Mouse (Mus musculus) ES-E14 (cell line): ENCODE measurements at regions not wholly inside any gene's neighbourhood (a gene's known extent, or its start where the extent isn't known, plus 50 kb on each side); places are given as distances from the start of the nearest gene placed in this dataset.

Experiments
- DNase-seq: peaks from one replicate; pipeline ENCODE4 v3.0.0-alpha.2; 2013; ENCODE audit warnings: low read depth, low spot score
- H3K27ac ChIP-seq: 2 replicates; pipeline ENCODE4 v1.5.1; 2012; ENCODE audit warnings: low read depth, mild to moderate bottlenecking, low read length, moderate library complexity, mixed read lengths; ENCODE audit not compliant: poor library complexity, insufficient read depth, severe bottlenecking
- H3K36me3 ChIP-seq: 2 replicates; pipeline ENCODE4 v1.6.1; 2012; ENCODE audit warnings: mild to moderate bottlenecking, low read length, moderate library complexity, mixed read lengths; ENCODE audit not compliant: control insufficient read depth, poor library complexity, insufficient read depth, severe bottlenecking
- H3K4me1 ChIP-seq, 2 experiments: fragments of 150-350 bp in 1 of 2; sonication (generic) in 1 of 2; 2 replicates each; pipeline ENCODE4 v1.6.1; 2012; ENCODE audit warnings: low read length in 2 of 2, mild to moderate bottlenecking in 1 of 2, mixed read lengths in 1 of 2; ENCODE audit not compliant: control insufficient read depth in 2 of 2, insufficient read depth in 2 of 2, poor library complexity in 1 of 2
- H3K4me3 ChIP-seq, 2 experiments: fragments of 150-350 bp in 1 of 2; sonication (generic) in 1 of 2; 2 replicates each; pipeline ENCODE4 v1.5.1; 2012; ENCODE audit warnings: low read length in 2 of 2, low read depth in 1 of 2, mild to moderate bottlenecking in 1 of 2, mixed read lengths in 1 of 2; ENCODE audit not compliant: insufficient read depth in 1 of 2, poor library complexity in 1 of 2, severe bottlenecking in 1 of 2
- H3K9ac ChIP-seq: 2 replicates; pipeline ENCODE4 v1.6.1; 2012; ENCODE audit warnings: low read depth, mild to moderate bottlenecking, low read length, mixed read lengths; ENCODE audit not compliant: poor library complexity, insufficient read depth, severe bottlenecking
- H3K9me3 ChIP-seq: fragments of 150-350 bp; sonication (generic); 2 replicates; pipeline ENCODE4 v1.6.1; 2012; ENCODE audit warnings: low read depth, mild to moderate bottlenecking, low read length; ENCODE audit not compliant: control insufficient read depth, insufficient read depth
- CHD2 ChIP-seq: IDR thresholded peaks from 2 replicates; pipeline ENCODE4 v1.6.1; 2014; ENCODE audit warnings: mild to moderate bottlenecking, low read depth, low read length, inconsistent platforms
- HCFC1 ChIP-seq: IDR thresholded peaks from 2 replicates; pipeline ENCODE4 v1.6.1; 2012; ENCODE audit warnings: low read length, inconsistent platforms, borderline replicate concordance; ENCODE audit not compliant: insufficient read depth
- MAFK ChIP-seq: IDR thresholded peaks from 2 replicates; pipeline ENCODE4 v1.6.1; 2014; ENCODE audit warnings: mild to moderate bottlenecking, low read depth, low read length, inconsistent platforms; ENCODE audit not compliant: insufficient read depth
- ZC3H11A ChIP-seq: IDR thresholded peaks from 2 replicates; pipeline ENCODE4 v1.6.1; 2012; ENCODE audit warnings: low read depth, mild to moderate bottlenecking, inconsistent platforms, low read length, borderline replicate concordance
- ZNF384 ChIP-seq: IDR thresholded peaks from 2 replicates; pipeline ENCODE4 v1.6.1; 2012; ENCODE audit warnings: low read depth, low read length, inconsistent platforms
- in situ Hi-C, 2 experiments: fragments of 600-800 bp; cut with MboI; formaldehyde crosslinking; loops; one replicate each; pipeline ENCODE4 v1.15.1; 2025; ENCODE audit warnings: low sequenced_read_pairs in 2 of 2, inconsistent platforms in 1 of 2; ENCODE audit not compliant: unreplicated experiment in 2 of 2

GRCm38 (mm10) chr3:156205246-156205645, 356.3 kb upstream of the Negr1 start:
- Histone ChIP-seq H3K9ac (no peak overlapping the region), H3K9me3 (no peaks in the 10 kb centered on the region), H3K27ac (no peak overlapping the region), H3K4me3 (no peak overlapping the region), H3K4me1 (peaks cover 0 to 5% of the 10 kb centered on the region in 2 experiments; a peak in 2 of 4 replicates), H3K36me3 (no peaks in the 10 kb centered on the region)
- in situ Hi-C loops = no loop called here
- DNase-seq = no peak
- TF ChIP-seq MAFK (no peak), ZNF384 (no peak), CHD2 (no peak), ZC3H11A (no peak), HCFC1 (no peak)

GRCm38 (mm10) chr3:156208420-156208819, 353.2 kb upstream of the Negr1 start:
- no peak for TF ChIP-seq MAFK
- no peak for TF ChIP-seq ZNF384
- TF ChIP-seq HCFC1 = no peak
- TF ChIP-seq ZC3H11A = no peak
- TF ChIP-seq CHD2 = no peak
- Histone ChIP-seq H3K36me3 (no peaks in the 10 kb centered on the region), H3K4me3 (no peak overlapping the region), H3K9me3 (no peaks in the 10 kb centered on the region), H3K9ac (no peak overlapping the region), H3K27ac (no peak overlapping the region), H3K4me1 (no peaks in the 10 kb centered on the region)
- DNase-seq = no peak
- in situ Hi-C loops = no loop called here

- in situ Hi-C loops = no loop called here
- no peak overlapping the region for H3K9ac ChIP-seq
- TF ChIP-seq MAFK = no peak
- TF ChIP-seq HCFC1 = no peak
- no peak for TF ChIP-seq ZC3H11A
- TF ChIP-seq ZNF384 = no peak
- TF ChIP-seq CHD2 = no peak
- H3K4me3 ChIP-seq = no peak overlapping the region
- no peak for DNase-seq
- no peak overlapping the region for H3K27ac ChIP-seq
- no peaks in the 10 kb centered on the region for H3K36me3 ChIP-seq
- H3K9me3 ChIP-seq = no peaks in the 10 kb centered on the region
- no peaks in the 10 kb centered on the region for H3K4me1 ChIP-seq
Observed at GRCm38 (mm10) chr3:156210827-156211226, 350.8 kb upstream of the Negr1 start.

GRCm38 (mm10) chr3:156214823-156215222, 346.8 kb upstream of the Negr1 start:
- in situ Hi-C loops = no loop called here
- TF ChIP-seq MAFK (no peak), ZC3H11A (no peak)
- H3K27ac ChIP-seq = no peak overlapping the region

GRCm38 (mm10) chr3:156232111-156232510, 329.5 kb upstream of the Negr1 start:
- in situ Hi-C loops = no loop called here
- no peaks in the 10 kb centered on the region for H3K4me1 ChIP-seq
- DNase-seq = no peak
- no peak overlapping the region for H3K4me3 ChIP-seq
- no peak for TF ChIP-seq HCFC1
- TF ChIP-seq ZNF384 = no peak
- no peak for TF ChIP-seq MAFK
- TF ChIP-seq ZC3H11A = no peak
- no peak for TF ChIP-seq CHD2
- no peaks in the 10 kb centered on the region for H3K9me3 ChIP-seq
- no peak overlapping the region for H3K9ac ChIP-seq
- no peak overlapping the region for H3K27ac ChIP-seq
- H3K36me3 ChIP-seq = no peaks in the 10 kb centered on the region

More at GRCm38 (mm10) chr3:156214823-156215222, 346.8 kb upstream of the Negr1 start:
- Histone ChIP-seq H3K9ac (no peak overlapping the region), H3K9me3 (no peaks in the 10 kb centered on the region), H3K4me3 (no peak overlapping the region), H3K4me1 (no peaks in the 10 kb centered on the region), H3K36me3 (no peaks in the 10 kb centered on the region)
- DNase-seq = no peak
